Mouse (Mus musculus) ES-E14 (cell line): Measurements from ENCODE around the gene Nfatc2.

ENCODE experiments used
- CHD2 ChIP-seq: IDR thresholded peaks from 2 replicates; pipeline ENCODE4 v1.6.1; 2014; ENCODE audit warnings: mild to moderate bottlenecking, low read depth, low read length, inconsistent platforms
- MAFK ChIP-seq: IDR thresholded peaks from 2 replicates; pipeline ENCODE4 v1.6.1; 2014; ENCODE audit warnings: mild to moderate bottlenecking, low read depth, low read length, inconsistent platforms; ENCODE audit not compliant: insufficient read depth
- ZC3H11A ChIP-seq: IDR thresholded peaks from 2 replicates; pipeline ENCODE4 v1.6.1; 2012; ENCODE audit warnings: low read depth, mild to moderate bottlenecking, inconsistent platforms, low read length, borderline replicate concordance
- ZNF384 ChIP-seq: IDR thresholded peaks from 2 replicates; pipeline ENCODE4 v1.6.1; 2012; ENCODE audit warnings: low read depth, low read length, inconsistent platforms

DNA sequence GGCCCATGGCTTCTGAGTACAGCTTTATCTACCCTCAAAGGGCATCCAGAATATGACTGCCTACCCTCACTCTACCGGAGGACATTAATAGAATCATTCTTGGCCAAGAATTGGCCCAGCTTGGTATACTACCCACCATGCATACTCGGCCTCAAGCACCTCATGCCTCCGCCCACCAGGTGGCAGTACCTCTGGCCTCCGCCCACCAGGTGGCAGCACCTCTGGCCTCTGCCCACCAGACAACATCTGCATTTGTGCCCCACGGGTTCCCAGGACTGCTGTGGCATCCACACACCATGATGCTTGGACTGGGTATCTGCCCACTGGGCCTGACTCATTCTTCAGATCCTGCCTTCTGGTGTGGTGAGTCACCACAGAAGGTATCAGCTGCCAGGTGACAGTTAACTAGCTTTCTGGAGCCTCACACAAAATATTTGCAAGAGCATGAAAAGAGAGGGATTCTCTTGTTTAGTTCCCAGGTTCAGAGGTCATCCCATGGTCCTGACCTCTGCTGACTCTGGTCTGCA lies 173.0 kb downstream of the Nfatc2 start:
- TF ChIP-seq CHD2, result no peak
- TF ChIP-seq ZNF384, result no peak
- TF ChIP-seq MAFK, result no peak
- no peak for TF ChIP-seq ZC3H11A
